Mouse (Mus musculus): ENCODE results near the gene Klrb1b. TPM values are rescaled to one million over a fixed set of nuclear protein-coding genes. Genes with fewer than 3 reads are reported as not detected.
"Not testable (repeated sequence)": the region's sequence is repeated elsewhere in the genome, so short reads cannot be mapped to it uniquely, and the experiment has no call there.

Klrb1b gene
- polyA plus RNA-seq, 1 experiment from 2014 or later: 0.14 TPM

DNA sequence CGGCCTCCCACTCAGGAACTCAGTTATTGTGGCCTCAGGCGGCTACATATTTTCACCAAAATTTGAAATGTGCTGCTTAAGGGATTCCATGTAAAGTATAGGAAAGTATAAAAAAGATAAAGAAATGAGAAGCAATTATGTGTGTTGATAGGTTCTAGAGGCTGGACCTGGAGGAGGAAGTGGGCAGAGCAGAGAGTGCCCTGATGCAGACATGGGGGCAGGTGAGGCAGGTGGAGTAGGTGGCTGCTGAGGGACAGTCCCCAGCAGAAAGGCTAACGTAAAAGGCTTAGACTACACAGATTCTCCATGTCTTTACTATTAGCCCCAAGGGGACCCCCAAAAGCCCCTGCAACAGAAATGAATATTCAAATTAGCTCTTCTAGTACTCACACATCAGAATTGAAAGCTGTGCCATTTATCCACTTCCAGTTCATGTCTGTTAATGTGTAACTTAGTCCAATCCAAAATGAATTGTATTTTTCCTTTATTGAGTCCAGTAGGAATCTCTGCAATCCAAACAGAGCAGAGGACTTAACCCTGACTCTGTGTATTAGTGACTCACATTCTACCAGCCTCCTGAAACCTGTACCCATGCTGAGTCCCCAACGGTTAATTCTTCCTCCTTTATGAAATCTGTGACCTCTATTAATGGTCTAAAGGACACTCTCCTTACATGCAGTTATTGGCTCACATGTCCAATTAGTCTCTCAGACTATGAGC, 7.9 kb downstream of the Klrb1b start:
- Histone ChIP-seq H3K9ac (replicated peaks; ENCODE audit: low read length) (no peak overlapping the region), H3K36me3 (ENCODE audit: control insufficient read depth, insufficient read depth, low read length) (no peaks in the 10 kb centered on the region), H3K27me3 (ENCODE audit: control insufficient read depth, insufficient read depth, low read length) (no peaks in the 10 kb centered on the region), H3K4me3 (replicated peaks; ENCODE audit: low read depth, low read length) (no peak overlapping the region), H3K4me2 (ENCODE audit: low read length) (no peak overlapping the region), H3K9me3 (ENCODE audit: control insufficient read depth, low read length) (no peaks in the 10 kb centered on the region), H3K27ac (replicated peaks; ENCODE audit: low read depth, low read length) (no peak overlapping the region), H3K4me1 (ENCODE audit: control insufficient read depth, insufficient read depth, low read length) (no peaks in the 10 kb centered on the region)
- no peak for DNase-seq
- ATAC-seq (ENCODE audit: low FRiP score, low TSS enrichment): no peak
- WGBS: 80% methylated on average over 4 of the region's 4 CpGs

DNA sequence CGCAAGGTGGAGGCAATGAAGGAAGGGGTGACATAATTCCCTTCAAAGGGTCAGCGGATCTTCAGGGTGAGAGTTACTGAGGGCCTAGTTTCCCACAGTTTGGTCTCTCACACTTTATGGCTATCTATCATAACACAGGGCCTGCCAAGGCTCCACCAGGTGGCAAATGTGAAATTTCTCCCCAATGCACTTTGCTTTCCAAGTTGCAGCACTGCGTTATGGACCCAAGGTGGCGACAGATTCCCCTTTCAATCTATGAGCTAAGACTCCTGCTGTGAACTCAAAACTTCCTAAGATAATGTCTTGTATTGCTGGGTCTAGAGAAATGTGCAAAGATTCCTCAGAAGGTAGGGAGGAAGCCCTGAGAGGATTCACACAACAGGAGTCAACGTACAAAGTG, 17.6 kb downstream of the Klrb1b start:
- Histone ChIP-seq H3K4me3 (replicated peaks; ENCODE audit: low read depth, low read length) (no peak overlapping the region), H3K27ac (replicated peaks; ENCODE audit: low read depth, low read length) (no peak overlapping the region), H3K9ac (replicated peaks; ENCODE audit: low read length) (no peak overlapping the region), H3K36me3 (ENCODE audit: control insufficient read depth, insufficient read depth, low read length) (no peaks in the 10 kb centered on the region), H3K4me2 (ENCODE audit: low read length) (no peak overlapping the region), H3K4me1 (ENCODE audit: control insufficient read depth, insufficient read depth, low read length) (no peaks in the 10 kb centered on the region), H3K27me3 (ENCODE audit: control insufficient read depth, insufficient read depth, low read length) (no peaks in the 10 kb centered on the region), H3K9me3 (ENCODE audit: control insufficient read depth, low read length) (no peaks in the 10 kb centered on the region)
- DNase-seq (peak; percentile 68), ATAC-seq (ENCODE audit: low FRiP score, low TSS enrichment) (no peak)
- 87% methylated on average over 5 of the region's 5 CpGs for WGBS

DNA sequence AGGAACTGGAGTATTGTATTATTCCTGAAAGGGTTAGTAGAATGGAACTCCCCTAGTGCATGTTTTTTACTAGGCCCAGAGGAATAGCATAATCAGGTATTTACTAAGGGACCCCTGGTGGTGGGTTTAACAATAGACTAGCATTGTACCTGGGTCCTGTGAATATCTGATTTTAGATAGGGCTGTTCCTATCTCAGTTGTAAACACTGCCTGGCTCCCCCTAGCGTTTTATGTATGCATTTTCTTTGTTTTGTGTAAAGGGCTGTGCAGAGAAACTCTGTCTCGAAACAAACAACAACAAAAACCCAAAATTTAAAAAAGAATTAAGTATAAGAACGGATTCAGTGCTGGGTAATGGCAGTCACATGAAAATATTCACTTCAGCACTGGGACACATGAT, 19.1 kb downstream of the Klrb1b start:
- 68% methylated on average over 3 of the region's 3 CpGs for WGBS
- Histone ChIP-seq H3K4me1 (ENCODE audit: control insufficient read depth, insufficient read depth, low read length) (no peaks in the 10 kb centered on the region), H3K9me3 (ENCODE audit: control insufficient read depth, low read length) (no peaks in the 10 kb centered on the region), H3K36me3 (ENCODE audit: control insufficient read depth, insufficient read depth, low read length) (no peaks in the 10 kb centered on the region), H3K4me2 (ENCODE audit: low read length) (no peak overlapping the region), H3K27ac (replicated peaks; ENCODE audit: low read depth, low read length) (no peak overlapping the region), H3K9ac (replicated peaks; ENCODE audit: low read length) (no peak overlapping the region), H3K4me3 (replicated peaks; ENCODE audit: low read depth, low read length) (no peak overlapping the region), H3K27me3 (ENCODE audit: control insufficient read depth, insufficient read depth, low read length) (no peaks in the 10 kb centered on the region)
- DNase-seq (peak; percentile 31), ATAC-seq (ENCODE audit: low FRiP score, low TSS enrichment) (no peak)

DNA sequence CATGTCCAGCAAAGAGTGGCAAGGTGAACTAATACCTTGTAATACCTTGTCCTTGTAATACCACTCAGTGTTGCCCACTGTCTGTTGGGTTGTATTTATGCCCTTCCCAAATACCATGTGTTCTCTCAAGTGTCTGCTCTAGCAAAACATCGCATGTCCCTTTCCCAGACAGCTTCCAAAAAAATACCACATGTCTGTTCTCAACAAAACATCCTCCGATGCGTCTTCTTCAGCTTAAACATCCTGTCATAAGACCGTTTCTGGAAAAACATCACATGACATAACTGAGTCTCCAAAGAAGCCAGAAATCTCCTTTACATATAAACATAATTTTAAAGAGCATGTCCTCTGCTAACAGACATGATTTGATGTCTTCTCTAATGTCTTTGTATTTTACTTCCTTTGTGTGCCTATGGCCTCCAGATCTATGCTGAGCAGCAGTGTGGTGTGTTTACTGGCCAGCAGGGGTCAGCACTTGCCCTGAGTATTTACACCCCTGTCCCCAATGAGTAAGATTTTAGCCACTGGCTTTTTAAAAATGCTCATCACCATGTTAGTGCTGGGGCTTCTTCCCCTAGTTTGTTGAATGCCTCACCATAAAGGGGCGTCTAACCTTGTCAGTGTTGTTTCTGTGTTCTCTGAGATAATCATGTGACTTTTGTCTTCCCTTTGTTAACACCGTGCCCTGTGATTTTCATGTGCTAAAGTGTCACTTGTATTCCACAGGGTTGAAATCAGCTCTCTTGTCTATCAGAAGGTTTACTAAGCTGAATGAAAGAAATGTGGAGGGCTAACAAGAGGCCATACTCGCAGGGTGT, 21.1 kb downstream of the Klrb1b start:
- H3K4me3 ChIP-seq (replicated peaks; ENCODE audit: low read depth, low read length); H3K36me3 ChIP-seq (ENCODE audit: control insufficient read depth, insufficient read depth, low read length); H3K4me1 ChIP-seq (ENCODE audit: control insufficient read depth, insufficient read depth, low read length); H3K9ac ChIP-seq (replicated peaks; ENCODE audit: low read length); H3K4me2 ChIP-seq (ENCODE audit: low read length); H3K27ac ChIP-seq (replicated peaks; ENCODE audit: low read depth, low read length); H3K9me3 ChIP-seq (ENCODE audit: control insufficient read depth, low read length); H3K27me3 ChIP-seq (ENCODE audit: control insufficient read depth, insufficient read depth, low read length): not testable (repeated sequence)
- ATAC-seq (ENCODE audit: low FRiP score, low TSS enrichment): peak; percentile 32; the same call in 1 of the 2 replicates
- 59% methylated on average over 7 of the region's 7 CpGs for WGBS
- peak; percentile 84 for DNase-seq

DNA sequence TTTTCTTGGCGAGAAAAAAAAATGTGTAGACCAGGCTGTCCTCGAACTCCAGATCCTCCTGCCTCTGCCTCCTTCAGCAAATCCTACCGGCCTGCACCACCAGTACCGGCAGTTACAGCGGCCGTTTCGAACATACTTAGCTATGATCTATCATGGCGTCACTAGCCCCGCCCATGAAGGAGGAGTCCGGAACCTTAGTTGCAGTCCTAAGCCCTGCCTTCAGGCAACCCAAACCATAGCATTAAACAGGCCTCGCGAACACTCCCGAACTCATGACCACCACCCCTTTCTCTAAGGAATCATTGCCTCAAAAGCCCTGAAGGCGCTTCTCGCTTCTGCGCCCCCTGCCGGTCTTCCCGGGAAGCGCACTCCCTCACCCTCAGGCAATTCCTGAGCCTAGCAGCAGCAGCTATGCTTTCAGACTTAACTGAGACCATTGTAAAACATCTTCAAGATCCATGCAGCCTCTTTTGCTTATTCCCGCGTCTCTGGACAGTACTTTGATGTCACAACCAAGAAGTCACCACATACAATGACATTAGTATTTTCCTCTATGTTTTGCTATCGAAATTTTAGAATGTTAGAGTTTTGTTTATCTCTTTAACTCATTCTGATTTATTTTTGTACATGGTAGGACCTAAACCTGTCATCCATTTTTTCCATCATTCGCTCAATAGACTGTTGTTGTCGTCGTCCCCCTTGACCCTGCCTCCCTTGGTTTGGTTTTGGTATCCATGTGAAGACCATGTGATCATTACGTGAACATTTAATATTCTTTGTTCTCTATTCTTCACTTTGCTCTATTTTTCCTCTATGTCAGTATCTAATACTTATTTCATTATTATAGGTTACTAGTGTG, 22.9 kb downstream of the Klrb1b start:
- H3K4me1 ChIP-seq (ENCODE audit: control insufficient read depth, insufficient read depth, low read length): peaks cover 2% of the 10 kb centered on the region; the same call in 1 of the 2 replicates
- H3K36me3 ChIP-seq (ENCODE audit: control insufficient read depth, insufficient read depth, low read length): no peaks in the 10 kb centered on the region
- H3K9me3 ChIP-seq (ENCODE audit: control insufficient read depth, low read length): no peaks in the 10 kb centered on the region
- 9% methylated on average over 26 of the region's 26 CpGs for WGBS
- H3K27ac ChIP-seq (replicated peaks; ENCODE audit: low read depth, low read length): peak overlapping the region; percentile 83
- H3K4me3 ChIP-seq (replicated peaks; ENCODE audit: low read depth, low read length): peak overlapping the region; percentile 39
- no peaks in the 10 kb centered on the region for H3K27me3 ChIP-seq (ENCODE audit: control insufficient read depth, insufficient read depth, low read length)
- H3K4me2 ChIP-seq (ENCODE audit: low read length): peak overlapping the region; percentile 60
- peak; percentile 96 for DNase-seq
- peak overlapping the region; percentile 52; the same call in 1 of the 2 replicates for H3K9ac ChIP-seq (replicated peaks; ENCODE audit: low read length)
- ATAC-seq (ENCODE audit: low FRiP score, low TSS enrichment): peak; percentile 89

DNA sequence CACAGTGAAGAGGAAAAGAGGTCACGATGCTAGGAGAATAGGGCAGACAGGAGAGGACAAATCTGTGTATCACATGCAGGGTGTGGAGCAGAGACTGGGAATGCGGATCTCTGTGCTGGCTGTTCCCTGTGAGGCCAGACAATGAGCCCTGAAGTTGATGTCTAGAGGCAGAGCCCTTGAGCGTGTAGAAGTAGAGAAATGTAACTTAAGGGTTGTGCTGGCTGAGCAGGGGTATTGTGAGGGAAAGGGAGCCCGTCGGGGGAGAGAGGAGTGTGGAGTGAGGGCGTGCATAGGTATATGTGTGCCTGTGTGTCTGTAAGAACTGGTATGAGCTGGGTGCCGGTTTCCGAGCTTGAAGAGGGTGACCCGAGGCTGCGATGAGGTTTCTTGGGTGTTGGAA, 23.6 kb downstream of the Klrb1b start:
- DNase-seq (no peak), ATAC-seq (ENCODE audit: low FRiP score, low TSS enrichment) (peak; percentile 32)
- Histone ChIP-seq H3K9ac (replicated peaks; ENCODE audit: low read length) (peak overlapping the region; percentile 52), H3K36me3 (ENCODE audit: control insufficient read depth, insufficient read depth, low read length) (no peaks in the 10 kb centered on the region), H3K27me3 (ENCODE audit: control insufficient read depth, insufficient read depth, low read length) (no peaks in the 10 kb centered on the region), H3K4me1 (ENCODE audit: control insufficient read depth, insufficient read depth, low read length) (peaks cover 9% of the 10 kb centered on the region; the same call in 1 of the 2 replicates), H3K4me3 (replicated peaks; ENCODE audit: low read depth, low read length) (peak overlapping the region; percentile 39), H3K4me2 (ENCODE audit: low read length) (peak overlapping the region; percentile 60), H3K27ac (replicated peaks; ENCODE audit: low read depth, low read length) (peak overlapping the region; percentile 83), H3K9me3 (ENCODE audit: control insufficient read depth, low read length) (no peaks in the 10 kb centered on the region)
- 11% methylated on average over 10 of the region's 10 CpGs for WGBS

DNA sequence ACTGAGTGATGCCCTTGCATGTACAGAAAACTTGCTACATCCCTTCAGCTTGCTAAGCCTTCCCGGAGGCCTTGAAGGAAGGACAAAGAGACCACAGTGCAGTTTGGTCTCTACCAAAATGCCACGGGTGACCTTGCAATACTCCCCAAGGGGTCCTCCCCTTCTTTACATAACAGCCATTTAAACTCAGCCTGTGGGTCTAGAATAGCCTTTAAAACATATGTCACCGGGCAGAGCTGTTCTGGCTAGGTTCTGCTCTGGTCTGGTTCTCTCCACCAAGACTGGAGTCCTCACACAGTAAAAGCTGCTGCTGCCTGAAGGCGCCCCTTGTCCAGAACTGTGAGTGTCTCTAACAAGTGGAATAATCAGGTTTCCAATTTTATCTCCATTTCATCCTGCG, 25.4 kb downstream of the Klrb1b start:
- not testable (repeated sequence) for H3K4me3 ChIP-seq (replicated peaks; ENCODE audit: low read depth, low read length)
- H3K4me2 ChIP-seq (ENCODE audit: low read length): peak overlapping the region; percentile 19

DNA sequence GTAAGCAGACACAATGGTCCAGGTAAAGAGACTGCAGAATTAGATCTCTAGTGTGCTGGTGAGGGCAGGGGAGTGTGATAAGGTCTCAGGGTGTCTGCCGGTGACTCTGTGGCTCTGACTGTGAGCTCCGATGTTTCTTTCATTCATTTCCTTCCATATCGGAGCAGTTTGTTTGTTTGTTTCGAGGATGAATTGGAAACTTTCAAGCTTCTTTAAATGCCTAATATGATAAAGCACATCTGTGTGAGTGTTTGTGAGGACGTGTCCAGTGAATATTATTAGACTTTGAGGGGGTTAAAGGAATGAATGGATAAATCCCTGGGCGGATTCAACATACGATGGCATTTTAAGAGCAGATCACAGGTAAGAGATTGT, 26.2 kb downstream of the Klrb1b start:
- Histone ChIP-seq H3K36me3 (ENCODE audit: control insufficient read depth, insufficient read depth, low read length) (no peaks in the 10 kb centered on the region), H3K4me2 (ENCODE audit: low read length) (peak overlapping the region; percentile 49), H3K4me3 (replicated peaks; ENCODE audit: low read depth, low read length) (peak overlapping the region; percentile 54), H3K27me3 (ENCODE audit: control insufficient read depth, insufficient read depth, low read length) (no peaks in the 10 kb centered on the region), H3K9ac (replicated peaks; ENCODE audit: low read length) (peak overlapping the region; percentile 64), H3K4me1 (ENCODE audit: control insufficient read depth, insufficient read depth, low read length) (peaks cover 10% of the 10 kb centered on the region; the same call in 1 of the 2 replicates), H3K27ac (replicated peaks; ENCODE audit: low read depth, low read length) (peak overlapping the region; percentile 86), H3K9me3 (ENCODE audit: control insufficient read depth, low read length) (no peaks in the 10 kb centered on the region)
- WGBS: 23% methylated on average over 7 of the region's 7 CpGs
- peak; percentile 49 for DNase-seq
- ATAC-seq (ENCODE audit: low FRiP score, low TSS enrichment): no peak

More for the DNA sequence above, 25.4 kb downstream of the Klrb1b start:
- not testable (repeated sequence) for H3K36me3 ChIP-seq (ENCODE audit: control insufficient read depth, insufficient read depth, low read length); H3K9me3 ChIP-seq (ENCODE audit: control insufficient read depth, low read length); H3K27me3 ChIP-seq (ENCODE audit: control insufficient read depth, insufficient read depth, low read length); H3K9ac ChIP-seq (replicated peaks; ENCODE audit: low read length); ATAC-seq (ENCODE audit: low FRiP score, low TSS enrichment); DNase-seq
- 0 out of 2 replicates have a peak overlapping the region, but pooled peaks have one; percentile 13 for H3K27ac ChIP-seq (replicated peaks; ENCODE audit: low read depth, low read length)
- 73% methylated on average over 5 of the region's 5 CpGs for WGBS
- peaks cover 10% of the 10 kb centered on the region; the same call in 1 of the 2 replicates for H3K4me1 ChIP-seq (ENCODE audit: control insufficient read depth, insufficient read depth, low read length)

Data from midbrain, embryonic 14.5 days (tissue).